Mouse (Mus musculus): ENCODE measurements around the gene Wbp2.

GRCm38 (mm10) chr11:116110540-116110939, 23.7 kb upstream of the Wbp2 start:
- TF ChIP-seq CTCF (IDR thresholded peaks at IDR 0.05; ENCODE audit: insufficient read depth, low read depth, low read length) = no peak
- TF ChIP-seq POLR2A (IDR thresholded peaks at IDR 0.05; ENCODE audit: insufficient read depth, low read depth, low read length) = no peak

All from olfactory bulb, adult 2 months (tissue).